Mouse (Mus musculus) embryonic fibroblast, embryonic 13.5 days (primary cell): ENCODE data around the gene Dzank1.

Experiments used
- CTCF ChIP-seq: IDR thresholded peaks from 2 replicates; pipeline ENCODE4 v1.5.1; 2011; ENCODE audit warnings: mild to moderate bottlenecking, control low read depth, low read length, moderate library complexity, borderline replicate concordance; ENCODE audit not compliant: insufficient read depth
- POLR2A ChIP-seq: IDR thresholded peaks from 2 replicates; pipeline ENCODE4 v1.6.1; 2011; ENCODE audit warnings: low read depth, mild to moderate bottlenecking, control low read depth, low read length, moderate library complexity

DNA sequence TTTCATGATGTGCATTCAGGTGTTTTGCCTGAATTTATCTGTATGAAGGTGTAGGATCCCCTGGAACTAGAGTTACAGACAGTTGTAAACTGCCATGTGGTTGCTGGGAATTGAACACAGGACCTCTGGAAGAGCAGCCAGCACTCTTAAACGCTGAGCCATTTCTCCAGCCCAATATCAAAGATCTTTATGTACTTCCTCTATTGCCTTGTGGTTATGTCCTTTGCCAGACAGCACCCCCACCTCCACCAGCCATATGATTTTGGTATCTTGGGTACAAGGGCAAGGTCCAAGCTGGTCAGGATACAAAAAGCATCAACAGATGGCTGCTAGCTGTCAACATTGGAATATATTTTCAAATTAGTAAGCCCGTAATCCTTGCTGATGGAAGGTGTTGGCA, 76.8 kb downstream of the Dzank1 start:
- no peak for TF ChIP-seq CTCF
- TF ChIP-seq POLR2A = no peak
